In genomic region chr3:103518624-103519023, GRCm38 (mm10) we compare ENCODE assay signal across 19 mouse cellular contexts. TPM values are rescaled to one million over a fixed set of nuclear protein-coding genes. Genes with fewer than 3 reads are reported as not detected.
DNase-seq lines count a peak whose midpoint lies in the region; ATAC-seq and TF ChIP-seq lines count a peak whose summit lies in the region.
"Had no signal": no experiment of that assay in that cellular context is flagged by ENCODE, and none has a peak within 500 bp of the region (broad histone marks: within the 10 kb centered on the region; RNA-seq: fewer than 3 reads in every experiment).

No protein-coding gene starts in this region.

- no peaks in the 10 kb centered on the region for H3K4me1 ChIP-seq in embryonic facial prominence, embryonic 14.5 days (ENCODE audit: control insufficient read depth, insufficient read depth, low read length)
- peaks cover 14% of the 10 kb centered on the region for H3K4me1 ChIP-seq in embryonic facial prominence, embryonic 10.5 days
- H3K4me1 ChIP-seq: liver, embryonic 15.5 days; midbrain, embryonic 13.5 days had no signal

- no peaks in the 10 kb centered on the region for H3K27me3 ChIP-seq in embryonic facial prominence, embryonic 14.5 days (replicated peaks; ENCODE audit: control insufficient read depth, insufficient read depth, low read length)
- no peaks in the 10 kb centered on the region for H3K27me3 ChIP-seq in embryonic facial prominence, embryonic 10.5 days (replicated peaks; ENCODE audit: low read depth, poor library complexity, severe bottlenecking)
- H3K27me3 ChIP-seq: embryonic facial prominence, embryonic 13.5 days; liver, embryonic 15.5 days; midbrain, embryonic 13.5 days had no signal

- H3K9ac ChIP-seq in embryonic facial prominence, embryonic 14.5 days (ENCODE audit: low read depth, low read length), result no peak overlapping the region
- H3K9ac ChIP-seq: embryonic facial prominence, embryonic 13.5 days; liver, embryonic 15.5 days; midbrain, embryonic 13.5 days had no signal

- peak; percentile 43 for DNase-seq in embryonic facial prominence, embryonic 14.5 days (ENCODE audit: low spot score)
- no peak for DNase-seq in embryonic facial prominence, embryonic 10.5 days (ENCODE audit: low spot score)
- no peak for DNase-seq in layer of hippocampus, adult 2 months (ENCODE audit: low spot score in 2 of 2)
- no peak for DNase-seq in layer of hippocampus, postnatal 25 days (ENCODE audit: extremely low spot score in 1 of 2, low spot score in 1 of 2)
- peak; percentile 28 for DNase-seq in NIH3T3 (ENCODE audit: low read depth)
- DNase-seq in cerebellum, postnatal 10 days, result peak; percentile 57
- no peak for DNase-seq in adipocyte (ENCODE audit: low spot score)
- DNase-seq in retina, postnatal 1 day, result no peak
- DNase-seq: gastrocnemius, postnatal 10 days; heart, postnatal 36 days; layer of hippocampus, adult 9-11 months; lung, postnatal 36 days; thymus, postnatal 4 days had no signal

- H3K4me3 ChIP-seq in embryonic facial prominence, embryonic 14.5 days (ENCODE audit: low read depth, low read length), result no peak overlapping the region
- no peak overlapping the region for H3K4me3 ChIP-seq in embryonic facial prominence, embryonic 10.5 days
- H3K4me3 ChIP-seq in layer of hippocampus, adult 2 months, result no peak overlapping the region
- H3K4me3 ChIP-seq: embryonic facial prominence, embryonic 13.5 days; liver, embryonic 15.5 days; midbrain, embryonic 13.5 days had no signal

- no peaks in the 10 kb centered on the region for H3K9me3 ChIP-seq in embryonic facial prominence, embryonic 14.5 days (ENCODE audit: control insufficient read depth, low read length)
- no peaks in the 10 kb centered on the region for H3K9me3 ChIP-seq in embryonic facial prominence, embryonic 10.5 days
- H3K9me3 ChIP-seq: embryonic facial prominence, embryonic 13.5 days; liver, embryonic 15.5 days; midbrain, embryonic 13.5 days had no signal

- no peaks in the 10 kb centered on the region for H3K36me3 ChIP-seq in embryonic facial prominence, embryonic 14.5 days (ENCODE audit: control insufficient read depth, insufficient read depth, low read length)
- H3K36me3 ChIP-seq in embryonic facial prominence, embryonic 10.5 days (replicated peaks), result no peaks in the 10 kb centered on the region
- H3K36me3 ChIP-seq: embryonic facial prominence, embryonic 13.5 days; liver, embryonic 15.5 days; midbrain, embryonic 13.5 days had no signal

- ATAC-seq in embryonic facial prominence, embryonic 14.5 days (ENCODE audit: low read depth), result no peak
- ATAC-seq: midbrain, embryonic 13.5 days had no signal

- no peak overlapping the region for H3K4me2 ChIP-seq in embryonic facial prominence, embryonic 14.5 days (ENCODE audit: low read depth, low read length)
- H3K4me2 ChIP-seq: embryonic facial prominence, embryonic 13.5 days; liver, embryonic 15.5 days; midbrain, embryonic 13.5 days had no signal

- H3K27ac ChIP-seq in embryonic facial prominence, embryonic 14.5 days (replicated peaks; ENCODE audit: low read depth, low read length), result no peak overlapping the region
- no peak overlapping the region for H3K27ac ChIP-seq in embryonic facial prominence, embryonic 10.5 days (replicated peaks)
- no peak overlapping the region for H3K27ac ChIP-seq in layer of hippocampus, adult 2 months
- H3K27ac ChIP-seq: embryonic facial prominence, embryonic 13.5 days; kidney, postnatal 0 days; liver, embryonic 15.5 days; midbrain, embryonic 13.5 days; stomach, postnatal 0 days had no signal

- peak; percentile 43 for TF ChIP-seq CTCF in layer of hippocampus, adult 2 months (conservative IDR thresholded peaks at IDR 0.05)

- WGBS in embryonic facial prominence, embryonic 14.5 days, result 64% methylated on average over 2 of the region's 2 CpGs
- WGBS in embryonic facial prominence, embryonic 10.5 days, result 79% methylated on average over 2 of the region's 2 CpGs

RNA-seq across cellular contexts. Expression of gene Syt6, which starts 56.4 kb away (rescaled TPM):
- 1.7 and 1.9 TPM in 2 replicates for polyA plus RNA-seq in embryonic facial prominence, embryonic 14.5 days (2014; fragmentation: Nextera tagmentation; extraction: Ambion mirVana)
- 2.3 and 4.8 TPM in 2 replicates for polyA plus RNA-seq in embryonic facial prominence, embryonic 10.5 days (2016; fragmentation: Nextera tagmentation; extraction: Ambion mirVana)
- total RNA-seq in layer of hippocampus, adult 2 months (2021), result 1 to 10 TPM; 6.2 to 6.3 TPM
- total RNA-seq in layer of hippocampus, postnatal 25 days (2021), result 1 to 10 TPM; 6.6 to 7.0 TPM
- total RNA-seq: adrenal gland, adult 18-20 months; heart, postnatal 36 days had no signal

Comparison
In these comparisons a context has a peak if more than half of its experiments do, and no peak if none do; other contexts are left out.
1. DNase-seq: peak in embryonic facial prominence, embryonic 14.5 days (single experiment), NIH3T3 (single experiment) and cerebellum, postnatal 10 days (2 of 2); none in embryonic facial prominence, embryonic 10.5 days (single experiment), layer of hippocampus, adult 2 months (0 of 2), layer of hippocampus, postnatal 25 days (0 of 2), adipocyte (single experiment) and retina, postnatal 1 day (single experiment).